Mouse (Mus musculus): ENCODE results near the gene Rbbp4. TPM values are rescaled to one million over a fixed set of nuclear protein-coding genes. Genes with fewer than 3 reads are reported as not detected.

The Rbbp4 gene
- total and polyA plus RNA-seq, 3 experiments = 50.9 to 127 TPM; not detected in 1

DNA sequence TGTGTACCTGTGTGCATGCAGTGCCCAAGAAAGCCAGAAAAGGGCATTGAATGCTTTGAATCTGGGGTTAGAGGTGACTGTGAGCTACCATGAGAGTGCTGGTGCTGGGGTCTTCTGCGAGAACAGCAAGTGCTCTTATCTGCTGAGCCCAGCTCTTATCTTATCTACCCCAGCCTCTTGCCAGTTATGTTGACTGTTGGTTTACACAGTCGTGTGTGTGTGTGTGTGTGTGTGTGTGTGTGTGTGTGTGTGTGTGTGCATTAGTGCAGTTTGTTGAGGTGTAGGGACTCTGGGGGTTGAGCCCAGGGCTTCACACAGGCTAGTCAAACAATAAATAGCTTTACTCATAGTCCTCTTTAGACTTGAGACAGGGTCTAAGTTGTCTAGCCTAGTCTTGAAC is 40.0 kb downstream of the Rbbp4 start (continued):
- TF ChIP-seq MEF2A (IDR thresholded peaks at IDR 0.05; ENCODE audit: extremely low read depth, insufficient replicate concordance, low read depth, low read length, poor library complexity, severe bottlenecking) = no peak
- TF ChIP-seq KAT2A (conservative IDR thresholded peaks at IDR 0.05; ENCODE audit: low read depth, low read length) = no peak
- peak; percentile 68; the same call in 1 of the 2 replicates for TF ChIP-seq RCOR1 (IDR thresholded peaks at IDR 0.05; ENCODE audit: low read depth, low read length)
- 0 out of 2 replicates have a peak, but pooled peaks have one; percentile 49 for TF ChIP-seq HCFC1 (IDR thresholded peaks at IDR 0.05; ENCODE audit: low read depth, low read length)
- 0 out of 2 replicates have a peak, but pooled peaks have one; percentile 48 for TF ChIP-seq SIN3A (IDR thresholded peaks at IDR 0.05; ENCODE audit: low read length)

GRCm38 (mm10) chr4:129293702-129294101 is 41.5 kb downstream of the Rbbp4 start:
- Histone ChIP-seq H3K9ac (ENCODE audit: control insufficient read depth, low read depth, low read length, poor library complexity, severe bottlenecking) (no peak overlapping the region), H3K9me3 (replicated peaks; ENCODE audit: insufficient read depth, low read length) (no peaks in the 10 kb centered on the region), H3K27me3 (ENCODE audit: control insufficient read depth in 1 of 2, insufficient read depth in 2 of 2, low read length in 2 of 2) (no peaks in the 10 kb centered on the region), H3K27ac (ENCODE audit: control insufficient read depth, low read depth, low read length) (no peak overlapping the region), H3K4me1 (ENCODE audit: control insufficient read depth in 1 of 2, insufficient read depth in 2 of 2, low read length in 2 of 2) (peaks cover 5 to 17% of the 10 kb centered on the region in 2 experiments; a peak in 3 of 4 replicates), H3K4me3 (ENCODE audit: control insufficient read depth in 1 of 2, insufficient read depth in 1 of 2, low read depth in 2 of 2, low read length in 2 of 2) (no peak overlapping the region), H3K36me3 (ENCODE audit: control insufficient read depth in 1 of 2, insufficient read depth in 2 of 2, low read length in 2 of 2) (peaks cover 0 to 10% of the 10 kb centered on the region in 2 experiments; a peak in 2 of 4 replicates), H3K79me2 (ENCODE audit: control insufficient read depth, insufficient read depth, low read length, poor library complexity) (no peaks in the 10 kb centered on the region)
- no peak for TF ChIP-seq CTCF (IDR thresholded peaks at IDR 0.05 in 2 of 3, conservative IDR thresholded peaks at IDR 0.05 in 1 of 3; ENCODE audit: control insufficient read depth in 1 of 3, insufficient read depth in 1 of 3, low read depth in 2 of 3, low read length in 3 of 3, poor library complexity in 1 of 3, severe bottlenecking in 1 of 3)
- no peak for TF ChIP-seq ZKSCAN1 (IDR thresholded peaks at IDR 0.05; ENCODE audit: low read depth, low read length)
- no peak for DNase-seq (ENCODE audit: low read depth, low spot score)

DNA sequence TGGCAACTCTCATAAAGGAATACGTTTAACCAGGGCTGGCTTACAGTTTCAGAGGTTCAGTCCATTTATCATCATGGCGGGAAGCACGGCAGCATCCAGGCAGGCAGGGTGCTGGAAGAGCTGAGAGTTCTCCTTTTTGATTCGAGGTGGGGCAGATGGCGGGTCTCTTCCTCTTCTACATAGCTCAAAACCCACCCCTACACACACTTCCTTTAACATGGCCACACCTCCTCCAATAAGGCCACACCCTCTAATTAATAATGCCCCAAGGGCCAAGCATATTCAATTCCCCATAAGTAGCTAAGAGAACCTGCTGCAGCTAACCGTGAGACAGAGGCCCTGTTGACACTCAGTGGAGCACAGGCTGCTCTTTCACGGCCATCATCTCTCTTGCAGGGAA is 42.3 kb downstream of the Rbbp4 start:
- TF ChIP-seq ZNF384 (IDR thresholded peaks at IDR 0.05; ENCODE audit: low read depth, low read length) = no peak
- TF ChIP-seq CHD1 (IDR thresholded peaks at IDR 0.05; ENCODE audit: low read depth, low read length) = no peak
- Histone ChIP-seq H3K36me3 (ENCODE audit: control insufficient read depth in 1 of 2, insufficient read depth in 2 of 2, low read length in 2 of 2) (peaks cover 0 to 10% of the 10 kb centered on the region in 2 experiments; a peak in 2 of 4 replicates), H3K4me1 (ENCODE audit: control insufficient read depth in 1 of 2, insufficient read depth in 2 of 2, low read length in 2 of 2) (peaks cover 5 to 13% of the 10 kb centered on the region in 2 experiments; a peak in 3 of 4 replicates), H3K9ac (ENCODE audit: control insufficient read depth, low read depth, low read length, poor library complexity, severe bottlenecking) (no peak overlapping the region), H3K27me3 (ENCODE audit: control insufficient read depth in 1 of 2, insufficient read depth in 2 of 2, low read length in 2 of 2) (no peaks in the 10 kb centered on the region), H3K79me2 (ENCODE audit: control insufficient read depth, insufficient read depth, low read length, poor library complexity) (no peaks in the 10 kb centered on the region), H3K4me3 (ENCODE audit: control insufficient read depth in 1 of 2, insufficient read depth in 1 of 2, low read depth in 2 of 2, low read length in 2 of 2) (no peak overlapping the region), H3K27ac (ENCODE audit: control insufficient read depth, low read depth, low read length) (no peak overlapping the region), H3K9me3 (replicated peaks; ENCODE audit: insufficient read depth, low read length) (no peaks in the 10 kb centered on the region)
- DNase-seq (ENCODE audit: low read depth, low spot score) = peak; percentile 67

DNA sequence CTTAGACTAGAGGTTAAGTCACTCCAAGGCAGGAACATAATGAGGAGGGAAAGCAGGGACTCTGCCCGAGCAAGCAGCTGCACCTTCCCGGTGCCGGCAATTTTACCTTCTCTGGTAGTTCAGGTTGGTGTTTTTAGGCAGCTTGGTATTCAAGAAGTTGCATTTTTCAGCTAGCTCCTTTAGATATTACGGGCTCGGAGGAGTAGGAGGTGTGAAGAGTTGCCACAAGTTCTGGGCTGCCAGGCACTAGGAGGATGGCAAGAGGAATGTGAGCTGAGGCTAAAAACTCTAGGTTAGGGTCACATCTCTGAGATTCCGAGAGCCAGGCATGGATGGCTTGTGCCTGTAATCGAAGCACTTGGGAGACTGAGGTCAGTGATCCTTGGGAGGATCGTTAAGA is 45.5 kb downstream of the Rbbp4 start:
- TF ChIP-seq JUND (IDR thresholded peaks at IDR 0.05; ENCODE audit: low read depth, low read length) (no peak), SMC3 (IDR thresholded peaks at IDR 0.05; ENCODE audit: low read depth, low read length) (no peak), MAFK (IDR thresholded peaks at IDR 0.05; ENCODE audit: borderline replicate concordance, low read depth, low read length) (no peak), BHLHE40 (IDR thresholded peaks at IDR 0.05; ENCODE audit: borderline replicate concordance, low read depth, low read length) (no peak), MAZ (IDR thresholded peaks at IDR 0.05; ENCODE audit: low read depth, low read length) (no peak), TCF12 (IDR thresholded peaks at IDR 0.05; ENCODE audit: low read depth, low read length) (no peak), USF2 (IDR thresholded peaks at IDR 0.05; ENCODE audit: borderline replicate concordance in 1 of 2, insufficient read depth in 1 of 2, low read depth in 1 of 2, low read length in 2 of 2) (no peak), CHD2 (IDR thresholded peaks at IDR 0.05; ENCODE audit: low read length) (no peak), USF1 (IDR thresholded peaks at IDR 0.05; ENCODE audit: low read depth, low read length) (no peak), MXI1 (IDR thresholded peaks at IDR 0.05; ENCODE audit: low read depth, low read length) (no peak), POLR2AphosphoS5 (IDR thresholded peaks at IDR 0.05; ENCODE audit: borderline replicate concordance, low read depth, low read length) (no peak), ETS1 (IDR thresholded peaks at IDR 0.05; ENCODE audit: low read depth, low read length) (no peak), GABPA (IDR thresholded peaks at IDR 0.05; ENCODE audit: low read depth, low read length) (no peak), HCFC1 (IDR thresholded peaks at IDR 0.05; ENCODE audit: low read depth, low read length) (no peak)
- peaks cover 6 to 10% of the 10 kb centered on the region in 2 experiments for H3K27me3 ChIP-seq (ENCODE audit: control insufficient read depth in 1 of 2, insufficient read depth in 2 of 2, low read length in 2 of 2)

More for the DNA sequence above, 45.5 kb downstream of the Rbbp4 start:
- H3K27ac ChIP-seq (ENCODE audit: control insufficient read depth, low read depth, low read length) = no peak overlapping the region
- H3K9ac ChIP-seq (ENCODE audit: control insufficient read depth, low read depth, low read length, poor library complexity, severe bottlenecking) = no peak overlapping the region
- H3K9me3 ChIP-seq (replicated peaks; ENCODE audit: insufficient read depth, low read length) = no peaks in the 10 kb centered on the region
- H3K36me3 ChIP-seq (ENCODE audit: control insufficient read depth in 1 of 2, insufficient read depth in 2 of 2, low read length in 2 of 2) = peaks cover 0 to 2% of the 10 kb centered on the region in 2 experiments; a peak in 1 of 4 replicates
- H3K4me1 ChIP-seq (ENCODE audit: control insufficient read depth in 1 of 2, insufficient read depth in 2 of 2, low read length in 2 of 2) = 0 out of 4 replicates have a peak, but pooled peaks cover 0 to 7% of the 10 kb centered on the region in 2 experiments
- no peak for DNase-seq (ENCODE audit: low read depth, low spot score)
- H3K79me2 ChIP-seq (ENCODE audit: control insufficient read depth, insufficient read depth, low read length, poor library complexity) = no peaks in the 10 kb centered on the region; the same call in 1 of the 2 replicates
- H3K4me3 ChIP-seq (ENCODE audit: control insufficient read depth in 1 of 2, insufficient read depth in 1 of 2, low read depth in 2 of 2, low read length in 2 of 2) = no peak overlapping the region

All from MEL (cell line).